Mouse (Mus musculus) inflammation-experienced regulatory T-cells, adult 16 weeks (primary cell): ENCODE data around the gene Rc3h1. TPM values are rescaled to one million over a fixed set of nuclear protein-coding genes. Genes with fewer than 3 reads are reported as not detected.

ENCODE experiments used
- polyA plus RNA-seq: library from polyadenylated mRNA; unstranded; fragments of 100-300 nt; shearing (Covaris generic); gene quantifications from one replicate; pipeline ENCODE4 v1.2.1, GENCODE M21; 2017

The Rc3h1 gene
- polyA plus RNA-seq = 8.8 TPM

GRCm38 (mm10) chr1:160906057-160906557, at the start of gene Rc3h1:
Gene Rc3h1, plus strand, starts transcription at chr1:160906418.

GRCm38 (mm10) chr1:160978071-160978735, 72.0 kb downstream of the Rc3h1 start, which contains the start of gene Serpinc1:
Gene Serpinc1, plus strand, starts transcription at chr1:160978585.

Other genes with a start within 250 kb of the Rc3h1 start
- 435 TPM for gene Rabgap1l, start 113.2 kb upstream of the Rc3h1 start, polyA plus RNA-seq
- gene Serpinc1, start 72.2 kb downstream of the Rc3h1 start, polyA plus RNA-seq = 21.6 TPM
- gene Zbtb37, start 128.4 kb downstream of the Rc3h1 start, polyA plus RNA-seq = 12.2 TPM
- gene Dars2, start 164.2 kb downstream of the Rc3h1 start, polyA plus RNA-seq = 23.4 TPM
- gene Cenpl, start 164.3 kb downstream of the Rc3h1 start, polyA plus RNA-seq = 20.4 TPM
- 37.2 TPM for gene Klhl20, start 225.1 kb downstream of the Rc3h1 start, polyA plus RNA-seq
- not detected for gene Ankrd45, start 236.3 kb downstream of the Rc3h1 start, polyA plus RNA-seq